Mouse (Mus musculus) gastrocnemius, postnatal 25 days (tissue): Measurements from ENCODE around the gene Rorc. TPM values are rescaled to one million over a fixed set of nuclear protein-coding genes. Genes with fewer than 3 reads are reported as not detected.

Source experiments
- DNase-seq: peaks from one replicate; pipeline ENCODE4 v3.0.0; 2022
- total RNA-seq, 2 experiments: library from RNA; stranded (reverse); gene quantifications; 1 replicate in 1 of 2; 2 replicates in 1 of 2; pipeline ENCODE4 v1.2.3; 2021

Gene Rorc
- total RNA-seq, 2 experiments from 2014 or later = 43.8 to 52.8 TPM

DNA sequence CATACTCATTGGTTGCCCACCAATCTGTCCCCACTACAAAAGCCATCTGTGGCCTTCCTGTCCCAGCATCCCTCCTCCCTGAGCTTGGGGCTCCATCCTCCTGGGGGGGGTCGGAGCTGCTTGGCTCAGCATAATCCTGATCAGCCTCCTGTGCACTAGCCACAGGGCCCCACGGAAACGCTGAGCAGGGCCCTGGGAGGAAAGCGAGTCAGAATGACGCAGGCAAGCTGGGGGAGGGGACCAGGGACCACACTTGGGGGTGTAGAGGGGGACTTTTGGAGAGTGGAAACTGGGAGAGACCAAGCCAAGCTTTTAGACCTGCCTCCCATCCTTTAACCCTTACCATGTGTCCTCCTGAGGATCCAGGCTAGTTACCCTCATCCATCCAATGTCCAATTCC is 3.3 kb downstream of the Rorc start:
- no peak for DNase-seq

GRCm38 (mm10) chr3:94377028-94377923 is 4.7 kb downstream of the Rorc start:
- peak; percentile 55 for DNase-seq

DNA sequence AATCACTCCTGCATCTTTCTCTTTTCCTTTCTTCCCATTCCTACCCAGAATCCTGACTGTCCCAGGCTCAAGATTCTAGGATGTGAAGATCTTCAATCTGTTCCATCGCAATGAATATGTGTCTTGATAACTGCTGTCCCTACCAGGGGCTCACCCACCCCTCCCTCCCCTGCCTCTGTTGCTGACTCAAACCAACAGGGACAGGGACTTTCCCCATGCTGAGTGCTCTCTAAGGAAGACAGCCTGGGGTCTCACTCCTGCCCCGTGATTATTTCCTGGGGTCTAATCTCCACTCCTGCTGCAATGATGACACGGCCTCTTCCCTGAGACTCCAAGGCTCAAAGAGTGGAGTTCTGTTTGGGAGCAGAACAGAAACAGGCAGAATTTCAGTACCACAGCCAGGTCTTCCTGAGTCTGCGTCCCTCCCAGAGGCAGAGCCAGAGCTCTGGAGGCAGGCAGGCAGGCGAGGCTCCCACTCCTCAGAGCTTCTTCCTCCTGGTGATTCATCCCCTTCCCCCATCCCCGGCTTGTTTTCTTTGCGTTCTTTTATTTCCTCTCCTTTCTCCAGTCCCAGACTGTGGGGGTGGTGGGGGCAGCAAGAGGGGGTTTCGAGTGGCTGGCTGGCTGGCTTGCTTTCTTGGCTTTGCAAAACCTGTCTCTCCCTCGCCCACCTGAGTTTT is 7.4 kb downstream of the Rorc start:
- DNase-seq = no peak

- DNase-seq = no peak
Observed at GRCm38 (mm10) chr3:94382308-94382707, 9.7 kb downstream of the Rorc start.

- no peak for DNase-seq
Observed at GRCm38 (mm10) chr3:94383476-94383875, 10.9 kb downstream of the Rorc start.

- DNase-seq = no peak
Observed at GRCm38 (mm10) chr3:94386671-94387070, 14.1 kb downstream of the Rorc start.

DNA sequence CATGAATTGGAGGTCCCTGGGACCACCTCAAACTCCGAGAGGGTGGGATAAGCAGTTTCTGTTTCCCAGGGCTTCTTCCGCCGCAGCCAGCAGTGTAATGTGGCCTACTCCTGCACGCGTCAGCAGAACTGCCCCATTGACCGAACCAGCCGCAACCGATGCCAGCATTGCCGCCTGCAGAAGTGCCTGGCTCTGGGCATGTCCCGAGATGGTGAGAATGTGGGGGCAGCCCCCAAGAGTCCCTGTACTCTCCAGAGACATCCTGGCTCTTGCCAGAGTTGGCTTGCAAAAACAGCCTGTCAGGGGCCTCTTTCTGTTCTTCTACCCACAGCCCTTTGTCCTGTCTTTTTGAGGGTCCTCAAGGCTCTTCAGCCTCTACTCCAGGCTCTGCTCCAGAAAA is 14.8 kb downstream of the Rorc start:
- DNase-seq = no peak

- no peak for DNase-seq
Observed at GRCm38 (mm10) chr3:94388047-94388446, 15.5 kb downstream of the Rorc start.

GRCm38 (mm10) chr3:94389420-94389819 is 16.8 kb downstream of the Rorc start:
- no peak for DNase-seq

DNA sequence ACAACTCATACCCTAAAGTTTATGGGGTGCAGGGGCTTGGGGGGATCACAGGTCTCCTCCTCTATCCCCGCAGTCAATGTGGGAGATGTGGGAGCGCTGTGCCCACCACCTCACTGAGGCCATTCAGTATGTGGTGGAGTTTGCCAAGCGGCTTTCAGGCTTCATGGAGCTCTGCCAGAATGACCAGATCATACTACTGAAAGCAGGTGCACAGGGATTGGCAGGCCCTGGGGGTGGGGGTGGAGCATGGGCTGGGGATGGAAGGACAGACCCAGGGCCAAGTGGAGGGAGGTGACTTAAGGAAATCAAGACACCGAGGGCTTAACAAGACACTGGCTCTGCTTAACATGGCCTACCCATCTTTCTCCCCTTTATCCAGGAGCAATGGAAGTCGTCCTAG is 18.4 kb downstream of the Rorc start:
- no peak for DNase-seq

DNA sequence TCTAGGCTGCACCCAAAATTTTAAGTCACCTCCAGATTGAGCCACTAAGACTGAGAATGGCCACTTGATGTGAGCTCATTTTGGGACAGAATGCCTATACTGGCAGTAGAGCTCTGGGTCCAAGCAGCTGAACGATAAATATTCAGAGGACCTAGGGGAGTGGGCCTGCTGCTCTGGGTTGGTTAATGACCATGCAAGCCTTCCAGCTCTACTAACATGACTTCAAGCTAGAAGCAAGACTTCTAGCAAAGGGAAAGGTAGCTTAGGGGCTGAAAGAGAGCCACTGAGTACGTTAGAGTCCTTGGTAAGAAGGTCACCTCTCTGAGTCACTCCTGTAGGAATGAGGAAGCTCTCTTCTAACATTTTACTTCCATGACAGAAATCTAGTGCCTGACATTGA is 19.5 kb downstream of the Rorc start:
- no peak for DNase-seq

- no peak for DNase-seq
Observed at GRCm38 (mm10) chr3:94393049-94393448, 20.5 kb downstream of the Rorc start.

GRCm38 (mm10) chr3:94396336-94396735 is 23.7 kb downstream of the Rorc start:
- no peak for DNase-seq

DNA sequence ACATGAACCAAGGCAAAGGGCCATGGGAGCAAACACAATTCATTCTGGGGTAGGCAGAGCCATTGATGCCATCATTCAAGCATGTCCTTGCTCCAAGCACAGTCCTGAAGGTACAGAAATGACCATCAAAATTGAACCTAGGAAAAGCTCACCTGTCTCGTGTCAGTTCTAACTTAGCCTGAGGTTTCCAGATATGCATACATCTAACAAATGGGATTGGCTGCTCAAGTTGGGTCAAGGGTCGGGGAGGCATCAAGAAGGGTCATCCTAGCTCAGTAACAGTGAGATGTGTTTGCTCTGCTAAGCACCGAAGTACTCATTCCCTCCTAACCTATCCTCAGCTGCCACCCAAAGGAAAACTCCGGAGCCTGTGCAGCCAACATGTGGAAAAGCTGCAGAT is 24.3 kb downstream of the Rorc start:
- no peak for DNase-seq

DNA sequence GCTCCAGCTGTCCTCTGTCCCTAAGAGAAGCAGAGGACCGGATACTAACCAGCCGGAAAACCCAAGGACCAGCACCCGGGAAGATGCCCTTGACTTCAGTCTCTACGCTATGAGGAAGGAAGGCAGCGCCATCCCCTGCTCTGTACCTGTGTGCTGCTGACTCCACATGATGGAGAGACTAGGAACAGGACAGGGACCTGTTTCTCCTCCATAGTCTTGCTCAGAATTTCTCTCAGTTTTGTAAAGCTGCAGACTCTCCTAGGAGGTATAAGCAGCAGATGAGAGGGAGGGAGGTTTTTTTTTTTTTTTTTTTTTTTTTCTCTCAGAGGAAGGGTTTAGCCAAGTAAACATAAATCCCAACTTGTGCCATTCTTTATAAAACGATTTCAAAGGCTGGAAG is 25.6 kb downstream of the Rorc start, which contains the start of gene Lingo4:
Gene Lingo4 (plus strand): TSS at position 301 of the 400 bp plus-strand sequence.
- no peak for DNase-seq

- DNase-seq = no peak
Observed at GRCm38 (mm10) chr3:94398943-94399481, 26.4 kb downstream of the Rorc start.

DNA sequence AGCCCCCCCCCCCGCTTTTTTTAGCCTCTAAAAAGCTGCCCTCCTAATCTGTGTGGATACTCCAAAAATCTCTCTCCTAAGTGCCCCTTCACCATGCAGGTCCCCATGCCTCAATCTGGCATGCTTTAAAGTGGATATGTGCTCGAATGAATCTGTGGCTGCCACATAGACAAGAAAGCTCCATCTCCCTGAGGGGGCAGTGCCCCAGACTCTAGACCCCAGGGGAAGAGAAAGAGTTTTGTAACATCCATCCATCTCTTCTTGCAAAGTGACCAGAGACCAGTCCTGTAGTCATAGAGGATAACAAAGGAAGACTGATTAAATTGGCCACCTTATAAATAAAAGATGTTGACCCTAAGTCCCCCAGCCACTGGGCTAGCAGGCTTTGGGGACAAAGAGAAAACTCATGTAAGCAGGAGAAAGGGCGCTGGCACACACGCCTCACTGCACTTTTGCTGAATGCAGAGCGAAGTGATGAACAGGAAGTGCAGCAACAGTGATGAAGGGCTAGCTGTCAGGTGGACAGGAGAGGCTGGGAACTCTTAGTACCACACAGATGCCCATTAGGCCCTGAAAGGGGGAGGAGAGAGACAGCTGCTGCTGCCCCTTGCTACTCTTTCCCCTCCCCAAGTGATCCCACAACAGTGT is 27.2 kb downstream of the Rorc start:
- no peak for DNase-seq

GRCm38 (mm10) chr3:94402451-94402850 is 29.9 kb downstream of the Rorc start:
- no peak for DNase-seq

- DNase-seq = no peak
Observed at GRCm38 (mm10) chr3:94404366-94405054, 31.9 kb downstream of the Rorc start.

DNA sequence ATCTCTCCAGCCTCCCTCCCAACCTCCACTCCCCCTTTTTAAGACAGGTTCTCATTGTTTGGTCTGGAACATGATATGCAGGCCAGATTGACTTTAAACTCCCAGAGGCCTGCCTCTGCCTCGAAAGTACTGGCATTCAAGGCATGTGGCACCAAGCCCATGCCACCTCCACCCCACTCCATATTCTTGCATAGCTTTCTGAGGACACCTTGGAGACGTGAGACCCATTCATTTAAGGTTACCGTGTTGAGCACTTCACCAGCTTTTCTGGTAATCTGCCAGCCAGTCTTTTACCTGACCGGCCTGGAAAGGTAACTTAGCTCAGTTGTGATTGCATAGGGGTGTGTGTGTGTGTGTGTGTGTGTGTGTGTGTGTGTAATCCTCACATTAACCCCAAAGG is 33.0 kb downstream of the Rorc start:
- no peak for DNase-seq

- no peak for DNase-seq
Observed at GRCm38 (mm10) chr3:94412530-94412929, 39.9 kb downstream of the Rorc start.

- peak; percentile 96 for DNase-seq
Observed at GRCm38 (mm10) chr3:94413031-94413679, 40.6 kb downstream of the Rorc start, which contains the start of gene Tdrkh. Gene Tdrkh, plus strand, starts transcription at chr3:94413273.
